Mouse (Mus musculus): Measurements from ENCODE around the gene Zfp65. TPM values are rescaled to one million over a fixed set of nuclear protein-coding genes. Genes with fewer than 3 reads are reported as not detected.
A peak's percentile ranks its signal among the peaks of the same experiment; 100 is the strongest.
"Not testable (repeated sequence)": the region's sequence is repeated elsewhere in the genome, so short reads cannot be mapped to it uniquely, and the experiment has no call there.

Zfp65 gene
- polyA plus RNA-seq, 1 experiment from 2014 or later: 2.4 TPM

- not testable (repeated sequence) for H3K27me3 ChIP-seq (ENCODE audit: control insufficient read depth, insufficient read depth, low read length); H3K27ac ChIP-seq (ENCODE audit: low read depth, low read length); H3K9ac ChIP-seq (ENCODE audit: low read depth, low read length); H3K4me1 ChIP-seq (ENCODE audit: control insufficient read depth, insufficient read depth, low read length); H3K36me3 ChIP-seq (ENCODE audit: control insufficient read depth, insufficient read depth, low read length); H3K9me3 ChIP-seq (replicated peaks; ENCODE audit: control insufficient read depth, low read length)
- peak overlapping the region; percentile 68 for H3K4me2 ChIP-seq
- ATAC-seq (replicated peaks; ENCODE audit: insufficient number of reproducible peaks, low FRiP score, low TSS enrichment): peak; percentile 65
- H3K4me3 ChIP-seq (ENCODE audit: low read depth, low read length): peak overlapping the region; percentile 61
- WGBS (ENCODE audit: insufficient replicate concordance): 48% methylated on average over 4 of the region's 4 CpGs
Measured at GRCm38 (mm10) chr13:67729441-67729840, 468 bp upstream of the Zfp65 start.

- Histone ChIP-seq H3K27ac (ENCODE audit: low read depth, low read length) (no peak overlapping the region), H3K9ac (ENCODE audit: low read depth, low read length) (no peak overlapping the region), H3K9me3 (replicated peaks; ENCODE audit: control insufficient read depth, low read length) (no peaks in the 10 kb centered on the region), H3K27me3 (ENCODE audit: control insufficient read depth, insufficient read depth, low read length) (no peaks in the 10 kb centered on the region), H3K4me2 (peak overlapping the region; percentile 68), H3K36me3 (ENCODE audit: control insufficient read depth, insufficient read depth, low read length) (no peaks in the 10 kb centered on the region), H3K4me3 (ENCODE audit: low read depth, low read length) (peak overlapping the region; percentile 61), H3K4me1 (ENCODE audit: control insufficient read depth, insufficient read depth, low read length) (no peaks in the 10 kb centered on the region)
- 83% methylated on average over 1 of the region's 1 CpGs for WGBS (ENCODE audit: insufficient replicate concordance)
- no peak for ATAC-seq (replicated peaks; ENCODE audit: insufficient number of reproducible peaks, low FRiP score, low TSS enrichment)
Measured at GRCm38 (mm10) chr13:67728106-67728505, 867 bp downstream of the Zfp65 start.

GRCm38 (mm10) chr13:67725331-67725730 lies 3.6 kb downstream of the Zfp65 start:
- not testable (repeated sequence) for H3K4me2 ChIP-seq; H3K36me3 ChIP-seq (ENCODE audit: control insufficient read depth, insufficient read depth, low read length); H3K9me3 ChIP-seq (replicated peaks; ENCODE audit: control insufficient read depth, low read length); H3K27me3 ChIP-seq (ENCODE audit: control insufficient read depth, insufficient read depth, low read length); H3K9ac ChIP-seq (ENCODE audit: low read depth, low read length); H3K27ac ChIP-seq (ENCODE audit: low read depth, low read length); H3K4me1 ChIP-seq (ENCODE audit: control insufficient read depth, insufficient read depth, low read length); ATAC-seq (replicated peaks; ENCODE audit: insufficient number of reproducible peaks, low FRiP score, low TSS enrichment); H3K4me3 ChIP-seq (ENCODE audit: low read depth, low read length)
- 81% methylated on average over 2 of the region's 2 CpGs for WGBS (ENCODE audit: insufficient replicate concordance)

- H3K4me2 ChIP-seq: peak overlapping the region; percentile 60
- H3K4me3 ChIP-seq (ENCODE audit: low read depth, low read length): peak overlapping the region; percentile 87
- H3K4me1 ChIP-seq (ENCODE audit: control insufficient read depth, insufficient read depth, low read length): no peaks in the 10 kb centered on the region
- WGBS (ENCODE audit: insufficient replicate concordance): under 1% methylated on average over 17 of the region's 17 CpGs
- H3K36me3 ChIP-seq (ENCODE audit: control insufficient read depth, insufficient read depth, low read length): no peaks in the 10 kb centered on the region
- no peaks in the 10 kb centered on the region for H3K9me3 ChIP-seq (replicated peaks; ENCODE audit: control insufficient read depth, low read length)
- peak overlapping the region; percentile 86 for H3K9ac ChIP-seq (ENCODE audit: low read depth, low read length)
- no peak overlapping the region for H3K27ac ChIP-seq (ENCODE audit: low read depth, low read length)
- peak; percentile 90 for ATAC-seq (replicated peaks; ENCODE audit: insufficient number of reproducible peaks, low FRiP score, low TSS enrichment)
- no peaks in the 10 kb centered on the region for H3K27me3 ChIP-seq (ENCODE audit: control insufficient read depth, insufficient read depth, low read length)
Measured at GRCm38 (mm10) chr13:67723848-67724479, 5.0 kb downstream of the Zfp65 start.

- ATAC-seq (replicated peaks; ENCODE audit: insufficient number of reproducible peaks, low FRiP score, low TSS enrichment): no peak
- H3K9me3 ChIP-seq (replicated peaks; ENCODE audit: control insufficient read depth, low read length): no peaks in the 10 kb centered on the region
- 77% methylated on average over 4 of the region's 4 CpGs for WGBS (ENCODE audit: insufficient replicate concordance)
- no peaks in the 10 kb centered on the region for H3K36me3 ChIP-seq (ENCODE audit: control insufficient read depth, insufficient read depth, low read length)
- H3K4me1 ChIP-seq (ENCODE audit: control insufficient read depth, insufficient read depth, low read length): no peaks in the 10 kb centered on the region
- H3K4me3 ChIP-seq (ENCODE audit: low read depth, low read length): no peak within 1 kb of the TSS
- H3K27ac ChIP-seq (ENCODE audit: low read depth, low read length): no peak within 1 kb of the TSS
- H3K4me2 ChIP-seq: no peak within 1 kb of the TSS
- H3K9ac ChIP-seq (ENCODE audit: low read depth, low read length): no peak within 1 kb of the TSS
- H3K27me3 ChIP-seq (ENCODE audit: control insufficient read depth, insufficient read depth, low read length): no peaks in the 10 kb centered on the region
Measured at GRCm38 (mm10) chr13:67686971-67687370, 42.0 kb downstream of the Zfp65 start, which contains the start of gene Zfp738. Gene Zfp738, minus strand, starts transcription at chr13:67687071.

GRCm38 (mm10) chr13:67683841-67684240 lies 45.1 kb downstream of the Zfp65 start:
- not testable (repeated sequence) for H3K27ac ChIP-seq (ENCODE audit: low read depth, low read length); H3K4me1 ChIP-seq (ENCODE audit: control insufficient read depth, insufficient read depth, low read length); H3K36me3 ChIP-seq (ENCODE audit: control insufficient read depth, insufficient read depth, low read length); H3K27me3 ChIP-seq (ENCODE audit: control insufficient read depth, insufficient read depth, low read length); H3K9me3 ChIP-seq (replicated peaks; ENCODE audit: control insufficient read depth, low read length)
- ATAC-seq (replicated peaks; ENCODE audit: insufficient number of reproducible peaks, low FRiP score, low TSS enrichment): 0 out of 2 replicates have a peak, but pooled peaks have one; percentile 31
- peak overlapping the region; percentile 53 for H3K4me3 ChIP-seq (ENCODE audit: low read depth, low read length)
- 73% methylated on average over 2 of the region's 2 CpGs for WGBS (ENCODE audit: insufficient replicate concordance)
- peak overlapping the region; percentile 74; the same call in 1 of the 2 replicates for H3K9ac ChIP-seq (ENCODE audit: low read depth, low read length)
- peak overlapping the region; percentile 68 for H3K4me2 ChIP-seq

GRCm38 (mm10) chr13:67682959-67683735 lies 45.8 kb downstream of the Zfp65 start:
- ATAC-seq (replicated peaks; ENCODE audit: insufficient number of reproducible peaks, low FRiP score, low TSS enrichment): peak; percentile 100
- H3K27me3 ChIP-seq (ENCODE audit: control insufficient read depth, insufficient read depth, low read length); H3K4me1 ChIP-seq (ENCODE audit: control insufficient read depth, insufficient read depth, low read length); H3K9me3 ChIP-seq (replicated peaks; ENCODE audit: control insufficient read depth, low read length); H3K27ac ChIP-seq (ENCODE audit: low read depth, low read length); H3K36me3 ChIP-seq (ENCODE audit: control insufficient read depth, insufficient read depth, low read length): not testable (repeated sequence)
- Histone ChIP-seq H3K4me2 (peak overlapping the region; percentile 68), H3K4me3 (ENCODE audit: low read depth, low read length) (peak overlapping the region; percentile 53), H3K9ac (ENCODE audit: low read depth, low read length) (peak overlapping the region; percentile 74)
- 20% methylated on average over 16 of the region's 16 CpGs for WGBS (ENCODE audit: insufficient replicate concordance)

- H3K4me3 ChIP-seq (ENCODE audit: low read depth, low read length): no peak overlapping the region
- H3K4me2 ChIP-seq: no peak overlapping the region
- H3K9ac ChIP-seq (ENCODE audit: low read depth, low read length): no peak overlapping the region
- no peaks in the 10 kb centered on the region for H3K27me3 ChIP-seq (ENCODE audit: control insufficient read depth, insufficient read depth, low read length)
- H3K27ac ChIP-seq (ENCODE audit: low read depth, low read length): no peak overlapping the region
- WGBS (ENCODE audit: insufficient replicate concordance): 96% methylated on average over 2 of the region's 2 CpGs
- no peak for ATAC-seq (replicated peaks; ENCODE audit: insufficient number of reproducible peaks, low FRiP score, low TSS enrichment)
- no peaks in the 10 kb centered on the region for H3K4me1 ChIP-seq (ENCODE audit: control insufficient read depth, insufficient read depth, low read length)
- H3K9me3 ChIP-seq (replicated peaks; ENCODE audit: control insufficient read depth, low read length): no peaks in the 10 kb centered on the region
- 0 out of 2 replicates have a peak, but pooled peaks cover 2% of the 10 kb centered on the region for H3K36me3 ChIP-seq (ENCODE audit: control insufficient read depth, insufficient read depth, low read length)
Measured at GRCm38 (mm10) chr13:67674902-67675301, 54.1 kb downstream of the Zfp65 start.
